Mouse (Mus musculus) layer of hippocampus, adult 2 months (tissue): ENCODE measurements around the gene Mast1. TPM values are rescaled to one million over a fixed set of nuclear protein-coding genes. Genes with fewer than 3 reads are reported as not detected.

Experiments used
- DNase-seq, 2 experiments: peaks; one replicate each; pipeline ENCODE4 v3.0.0; 2022; ENCODE audit warnings: low spot score in 2 of 2
- H3K27ac ChIP-seq: fragments of 200-600 bp; 2 replicates; pipeline ENCODE4 v1.8.1; 2022
- H3K4me3 ChIP-seq: fragments of 200-600 bp; 2 replicates; pipeline ENCODE4 v1.8.1; 2022; ENCODE audit warnings: mild to moderate bottlenecking
- CTCF ChIP-seq: fragments of 200-600 bp; conservative IDR thresholded peaks from 2 replicates; pipeline ENCODE4 v1.8.1; 2022; ENCODE audit warnings: antibody characterized with exemption, mild to moderate bottlenecking, moderate library complexity
- total RNA-seq, 2 experiments: library from RNA; stranded (reverse); gene quantifications; 2 replicates each; pipeline ENCODE4 v1.2.3; 2021

The Mast1 gene
- total RNA-seq, 2 experiments from 2014 or later: 78.9 to 85.5 TPM

DNA sequence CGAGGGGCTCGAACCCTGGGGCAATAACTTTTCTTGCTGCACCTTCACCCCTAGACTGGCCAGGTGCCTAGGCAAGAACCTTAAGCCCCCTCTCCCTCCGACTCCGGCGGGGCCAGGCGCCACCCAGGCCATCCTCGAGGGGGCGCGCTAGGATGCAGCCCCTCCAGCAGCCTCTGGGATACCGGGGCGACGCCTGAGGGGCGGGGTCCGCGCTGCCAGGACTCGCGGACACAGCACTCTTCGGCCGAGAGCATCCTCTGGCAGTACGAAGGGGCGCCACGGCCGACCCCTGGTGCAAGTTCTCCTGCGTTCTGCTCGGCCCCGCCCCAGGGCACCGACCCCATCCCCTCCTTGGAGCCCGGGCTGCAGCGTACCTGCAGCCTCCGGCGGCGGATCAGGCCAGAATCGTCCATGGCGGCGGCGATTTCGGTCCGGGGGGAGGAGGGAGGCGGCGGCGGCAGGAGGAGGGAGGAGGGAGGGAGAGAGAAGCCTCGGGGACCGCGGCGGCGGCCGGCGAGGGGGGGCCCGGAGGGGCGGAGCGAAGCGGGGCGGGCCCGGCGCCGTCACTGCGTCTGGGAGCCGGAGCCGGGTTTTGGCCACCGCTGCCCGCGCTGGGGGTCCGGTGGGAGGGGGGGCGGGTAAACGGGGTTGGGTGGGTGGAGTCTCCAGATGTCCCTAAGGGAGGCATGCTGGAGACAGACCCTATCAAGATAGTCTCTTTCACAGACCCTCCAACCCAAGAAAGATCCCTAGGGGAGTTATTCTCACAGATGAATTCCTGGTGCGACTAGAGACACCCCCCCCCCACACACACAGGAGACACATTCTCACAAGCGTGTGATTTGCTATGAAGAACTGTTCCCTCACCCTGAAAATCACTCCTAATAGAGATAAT is 8.7 kb upstream of the Mast1 start:
- peak overlapping the region; percentile 68 for H3K4me3 ChIP-seq
- DNase-seq: peak in 1 of 2 experiments; percentile 48
- TF ChIP-seq CTCF: peak; percentile 78
- peak overlapping the region; percentile 72 for H3K27ac ChIP-seq

DNA sequence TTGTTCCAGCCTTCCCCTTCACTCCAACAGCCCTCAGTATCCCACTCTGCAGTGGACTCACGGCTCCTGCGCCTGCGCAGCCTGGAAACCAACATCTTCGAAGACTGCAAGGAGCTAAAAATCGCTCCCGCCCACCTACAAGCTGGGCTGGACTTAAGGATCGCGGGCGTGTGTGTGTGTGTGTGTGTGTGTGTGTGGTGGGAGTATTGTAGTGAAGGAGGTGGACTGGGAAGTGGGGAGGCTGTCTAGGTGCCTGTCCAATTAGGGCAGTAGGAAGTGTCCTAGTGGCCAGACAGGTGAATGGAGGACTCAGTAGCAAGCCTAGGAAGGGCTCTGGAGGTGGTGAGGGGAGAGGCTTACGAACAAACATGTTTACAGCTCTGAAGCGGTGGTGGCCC is 8.1 kb upstream of the Mast1 start:
- no peak for TF ChIP-seq CTCF
- peak overlapping the region; percentile 68 for H3K4me3 ChIP-seq
- peak; percentile 50 to 66 for DNase-seq
- H3K27ac ChIP-seq: peak overlapping the region; percentile 72; the same call in 1 of the 2 replicates

DNA sequence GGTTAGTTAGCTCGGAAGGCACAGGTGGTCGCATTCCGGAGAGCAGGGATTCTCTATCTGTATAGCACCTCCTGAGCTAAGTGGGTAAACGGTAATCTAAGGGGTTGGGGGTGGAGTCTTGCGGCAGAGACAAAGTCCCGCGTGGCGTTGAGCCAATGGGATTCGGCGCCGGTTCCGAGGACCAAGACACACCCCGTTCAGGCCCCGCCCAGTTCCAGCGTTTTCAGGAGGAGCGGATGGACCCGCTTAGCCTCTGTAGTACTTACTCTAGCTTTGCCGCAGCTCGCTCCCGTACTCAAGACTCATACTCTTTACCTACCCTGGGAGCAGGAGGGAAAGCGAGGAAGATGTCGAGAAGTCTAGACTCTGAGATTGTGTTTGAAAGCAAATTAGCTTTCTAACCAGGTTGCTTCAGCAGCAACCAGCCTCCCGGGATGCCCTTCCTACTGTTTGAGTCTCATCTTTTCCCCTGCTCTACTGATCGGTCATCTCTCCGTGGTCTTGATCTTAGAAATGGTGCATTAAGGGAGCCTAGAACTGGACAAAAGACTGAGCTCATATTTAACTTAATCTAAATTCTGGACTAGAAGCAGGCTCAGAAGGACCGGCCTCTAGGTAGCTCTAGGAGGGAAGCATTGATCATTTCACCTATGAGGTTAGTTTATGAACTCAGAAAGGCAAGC is 7.5 kb upstream of the Mast1 start:
- TF ChIP-seq CTCF: no peak
- DNase-seq: peak in 1 of 2 experiments; percentile 60
- Histone ChIP-seq H3K27ac (peak overlapping the region; percentile 29; the same call in 1 of the 2 replicates), H3K4me3 (peak overlapping the region; percentile 68)

DNA sequence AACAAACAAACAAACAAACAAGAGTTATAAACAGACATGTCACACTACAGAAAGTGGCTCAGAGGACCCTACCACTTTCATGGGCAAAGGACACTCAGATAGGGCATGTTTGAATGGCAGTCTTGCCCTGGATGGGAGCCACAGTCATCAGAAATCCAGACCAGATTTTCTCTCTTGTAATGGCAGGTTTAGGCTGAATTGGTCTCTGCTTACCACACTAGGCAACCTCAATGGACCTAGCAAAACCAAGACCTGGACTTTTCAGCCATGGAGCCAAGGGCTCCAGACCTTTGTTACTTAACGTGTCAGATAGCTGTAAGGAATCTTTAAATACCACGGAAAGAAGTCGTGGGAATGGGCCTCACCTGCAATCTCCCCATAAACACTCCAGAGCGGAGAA is 6.5 kb upstream of the Mast1 start:
- TF ChIP-seq CTCF: no peak
- no peak for DNase-seq
- Histone ChIP-seq H3K4me3 (no peak overlapping the region), H3K27ac (no peak overlapping the region)

DNA sequence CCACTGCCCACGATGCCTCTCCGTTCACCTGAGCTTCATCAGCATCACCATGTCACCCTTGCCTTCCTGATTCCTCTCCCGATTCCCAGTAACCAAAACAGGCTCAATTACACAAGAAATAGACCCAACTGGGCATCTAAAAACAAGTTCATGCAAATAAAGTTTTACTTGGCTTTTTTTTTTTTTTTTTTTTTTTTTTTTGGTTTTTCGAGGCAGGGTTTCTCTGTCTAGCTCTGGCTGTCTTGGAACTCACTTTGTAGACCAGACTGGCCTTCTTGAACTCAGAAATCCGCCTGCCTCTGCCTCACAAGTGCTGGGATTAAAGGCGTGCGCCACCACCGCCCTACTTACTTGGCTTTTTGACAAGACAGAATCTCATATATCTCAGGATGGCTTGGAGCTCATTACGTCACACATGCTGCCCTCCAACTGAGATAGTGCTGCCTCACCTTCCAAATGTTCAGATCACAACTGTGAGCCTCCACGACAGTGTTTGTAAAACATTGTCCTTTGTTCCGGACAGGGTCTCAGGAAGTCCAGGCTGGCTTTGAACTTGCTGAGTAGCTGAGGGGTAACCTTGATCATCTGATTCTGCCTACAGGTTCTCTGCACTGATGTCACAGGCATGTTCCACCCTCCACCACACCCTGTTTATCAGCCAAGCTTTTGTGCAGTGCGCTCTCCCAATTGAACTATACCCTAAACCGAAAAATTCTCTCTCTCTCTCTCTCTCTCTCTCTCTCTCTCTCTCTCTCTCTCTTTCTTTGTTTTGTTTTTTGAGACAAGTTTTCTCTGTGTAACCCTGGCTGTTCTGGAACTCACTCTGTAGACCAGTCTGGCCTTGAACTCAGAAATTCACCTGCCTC is 694 bp upstream of the Mast1 start:
- DNase-seq: no peak
- no peak for TF ChIP-seq CTCF
- peak overlapping the region; percentile 97 for H3K27ac ChIP-seq
- peak overlapping the region; percentile 85 for H3K4me3 ChIP-seq

DNA sequence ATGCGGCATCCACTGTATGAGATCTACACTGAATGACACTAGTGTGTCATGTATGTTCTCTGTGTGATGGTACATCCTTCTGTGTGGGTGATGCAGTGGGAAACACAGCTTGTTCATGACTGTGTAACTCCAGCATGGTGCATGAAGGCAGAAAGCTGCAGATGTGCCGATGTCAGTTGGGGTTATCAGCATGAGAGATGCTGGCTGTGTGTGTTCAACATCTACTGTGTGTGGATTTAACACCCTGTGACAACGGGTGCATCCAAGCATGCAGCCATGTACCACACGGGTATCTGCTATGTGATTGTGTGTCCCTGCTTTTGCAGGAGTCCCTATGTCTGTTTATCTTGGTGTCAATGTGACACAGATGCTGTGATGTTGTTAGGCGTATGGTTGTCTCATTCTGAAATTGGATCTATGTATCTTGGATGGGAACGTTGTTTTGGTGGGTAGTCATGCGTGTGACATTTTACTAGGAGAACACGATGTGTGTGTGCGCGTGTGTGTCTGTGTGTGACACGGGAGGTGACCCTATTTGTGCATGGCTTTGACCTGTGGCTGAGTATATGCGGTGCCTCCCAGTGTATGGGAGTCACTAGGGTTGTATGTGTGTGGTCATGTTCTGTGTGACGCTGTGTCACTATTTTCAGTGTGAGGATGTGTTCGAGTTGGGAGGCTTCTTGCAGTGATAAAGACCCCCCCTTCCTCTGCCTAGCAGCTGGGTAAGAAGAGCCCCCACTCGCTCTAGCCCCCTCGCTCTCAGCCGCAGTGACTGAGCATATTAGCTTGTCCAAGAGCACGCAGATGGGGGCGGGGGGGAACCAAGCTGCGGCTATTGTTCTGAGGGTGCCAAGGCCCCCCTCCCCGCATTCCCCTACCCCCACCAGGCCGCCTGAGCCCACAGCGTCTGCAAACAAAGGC is 858 bp downstream of the Mast1 start:
- Histone ChIP-seq H3K27ac (peak overlapping the region; percentile 97), H3K4me3 (peak overlapping the region; percentile 85)
- TF ChIP-seq CTCF: no peak
- DNase-seq: no peak

DNA sequence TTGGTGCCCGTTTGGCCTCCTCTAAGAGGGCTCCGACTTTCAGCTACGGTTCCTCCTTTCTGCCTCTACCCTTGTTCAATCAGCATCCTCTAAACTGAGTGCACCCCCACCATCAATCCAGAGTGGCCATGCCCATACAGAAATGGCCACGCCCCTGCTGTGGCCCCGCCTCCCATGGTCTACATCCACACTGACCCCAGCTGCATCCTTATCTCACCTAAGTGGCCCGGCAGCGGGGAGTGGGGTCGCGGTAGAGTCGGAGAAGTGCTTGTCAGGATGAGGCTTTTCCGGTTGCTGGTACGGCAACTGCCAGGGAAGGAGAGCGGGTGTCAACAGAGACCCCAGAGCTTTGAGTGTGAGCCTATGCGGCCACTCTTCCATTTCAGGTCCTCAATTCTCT is 1.7 kb downstream of the Mast1 start:
- peak overlapping the region; percentile 97; the same call in 1 of the 2 replicates for H3K27ac ChIP-seq
- no peak for TF ChIP-seq CTCF
- peak overlapping the region; percentile 85 for H3K4me3 ChIP-seq
- DNase-seq: no peak

DNA sequence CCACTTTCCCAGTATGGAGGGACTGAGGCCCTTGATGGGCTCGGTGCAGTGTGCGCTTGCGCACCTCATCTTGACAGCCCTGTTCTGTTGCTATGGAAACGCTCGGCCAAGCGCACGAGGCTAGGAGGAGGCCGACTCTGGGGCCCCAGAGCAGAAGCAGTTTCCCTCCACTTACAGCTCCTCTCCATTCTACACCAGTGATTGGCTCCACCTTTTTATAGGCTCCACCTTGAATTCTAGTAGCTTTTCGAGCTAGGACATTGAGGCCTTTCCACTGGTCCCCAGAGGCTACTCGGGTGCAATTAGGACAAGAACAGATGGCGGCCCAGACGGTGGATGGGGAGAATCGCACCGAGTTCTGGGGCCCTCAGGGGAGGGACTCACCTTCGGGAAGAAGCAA is 2.3 kb downstream of the Mast1 start:
- DNase-seq: no peak
- peak overlapping the region; percentile 85; the same call in 1 of the 2 replicates for H3K4me3 ChIP-seq
- TF ChIP-seq CTCF: no peak
- no peak overlapping the region for H3K27ac ChIP-seq

DNA sequence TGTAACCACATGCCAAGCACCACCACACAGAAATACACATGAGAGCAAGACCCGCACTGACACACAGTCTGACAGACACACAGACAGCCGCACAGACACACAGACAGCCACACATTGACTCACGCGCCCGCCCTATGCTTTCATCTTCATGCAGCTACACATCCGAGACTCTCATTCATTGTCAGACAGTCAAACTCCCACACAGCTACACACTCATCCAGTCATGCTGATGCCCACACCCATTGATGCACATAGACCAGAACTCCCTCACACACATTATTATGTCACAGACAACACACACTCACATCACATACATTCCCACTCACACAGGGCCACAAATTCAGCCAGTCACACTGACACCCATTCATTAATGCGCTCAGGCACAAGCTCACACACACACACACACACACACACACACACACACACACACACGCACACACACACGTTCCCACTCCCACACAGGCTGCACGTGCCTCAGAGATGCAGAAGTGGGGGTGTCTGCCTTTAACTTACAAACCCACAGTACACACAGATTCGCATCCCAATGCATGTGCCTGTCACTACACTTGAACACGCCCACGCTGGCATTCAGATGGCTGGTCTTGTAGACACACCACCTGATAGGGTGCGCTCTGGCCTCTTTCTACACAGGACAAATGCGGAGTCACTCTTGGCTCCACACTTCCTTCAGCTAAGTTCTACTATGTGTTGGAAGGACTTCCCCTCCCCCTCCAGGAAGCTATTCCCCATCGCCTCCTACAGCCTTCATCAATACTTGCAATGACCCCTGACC is 3.2 kb downstream of the Mast1 start:
- no peak for DNase-seq
- Histone ChIP-seq H3K27ac (no peak overlapping the region), H3K4me3 (peak overlapping the region; percentile 18; the same call in 1 of the 2 replicates)
- TF ChIP-seq CTCF: no peak

DNA sequence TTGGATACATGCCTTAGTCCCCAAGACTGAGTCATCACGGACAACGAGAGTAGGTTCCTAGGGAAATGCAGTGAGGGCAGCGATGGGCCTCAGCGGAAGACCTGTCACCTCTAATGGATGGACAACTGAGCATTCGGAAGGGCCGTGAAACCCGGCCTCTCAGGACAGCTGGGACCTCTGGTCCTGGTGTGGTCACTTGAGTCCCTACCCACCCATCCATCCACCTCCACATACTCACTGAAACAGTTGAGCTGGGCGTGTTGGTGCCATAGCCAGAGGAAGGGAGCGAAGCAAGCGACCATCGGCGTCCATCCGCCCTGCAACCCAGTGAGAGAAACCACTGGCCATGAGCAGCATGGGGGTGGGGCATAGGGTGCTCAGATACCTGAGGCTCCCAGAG is 6.6 kb downstream of the Mast1 start:
- Histone ChIP-seq H3K4me3 (no peak overlapping the region), H3K27ac (no peak overlapping the region)
- TF ChIP-seq CTCF: no peak
- DNase-seq: no peak
